Mouse (Mus musculus): ENCODE measurements around the gene Akap8l.

Akap8l gene

GRCm38 (mm10) chr17:32356766-32357760 lies 6.7 kb upstream of the Akap8l start:
- DNase-seq = no peak

GRCm38 (mm10) chr17:32356281-32356680 lies 5.9 kb upstream of the Akap8l start:
- DNase-seq = no peak

- DNase-seq = no peak
Observed at GRCm38 (mm10) chr17:32355031-32355430, 4.6 kb upstream of the Akap8l start.

GRCm38 (mm10) chr17:32354211-32354610 lies 3.8 kb upstream of the Akap8l start:
- DNase-seq = no peak

GRCm38 (mm10) chr17:32353696-32354095 lies 3.3 kb upstream of the Akap8l start:
- no peak for DNase-seq

- DNase-seq = no peak
Observed at GRCm38 (mm10) chr17:32351726-32352125, 1.3 kb upstream of the Akap8l start.

- no peak for DNase-seq
Observed at GRCm38 (mm10) chr17:32351269-32351668, 862 bp upstream of the Akap8l start.

- DNase-seq = peak in 1 of 2 experiments; percentile 34
Observed at GRCm38 (mm10) chr17:32349851-32350381, 491 bp downstream of the Akap8l start.

- DNase-seq = no peak
Observed at GRCm38 (mm10) chr17:32349037-32349732, 1.2 kb downstream of the Akap8l start.

- no peak for DNase-seq
Observed at GRCm38 (mm10) chr17:32348406-32348805, 2.0 kb downstream of the Akap8l start.

GRCm38 (mm10) chr17:32341102-32341501 lies 9.3 kb downstream of the Akap8l start:
- DNase-seq = no peak

- DNase-seq = no peak
Observed at GRCm38 (mm10) chr17:32340110-32340509, 10.3 kb downstream of the Akap8l start.

- no peak for DNase-seq
Observed at GRCm38 (mm10) chr17:32335869-32336268, 14.5 kb downstream of the Akap8l start.

GRCm38 (mm10) chr17:32334921-32335320 lies 15.5 kb downstream of the Akap8l start:
- no peak for DNase-seq

GRCm38 (mm10) chr17:32333675-32334303 lies 16.6 kb downstream of the Akap8l start:
- DNase-seq = no peak

- no peak for DNase-seq
Observed at GRCm38 (mm10) chr17:32327501-32327900, 22.9 kb downstream of the Akap8l start.

GRCm38 (mm10) chr17:32322809-32323208 lies 27.6 kb downstream of the Akap8l start:
- no peak for DNase-seq

GRCm38 (mm10) chr17:32321836-32322235 lies 28.6 kb downstream of the Akap8l start:
- DNase-seq = no peak

GRCm38 (mm10) chr17:32321390-32321734 lies 29.0 kb downstream of the Akap8l start:
- DNase-seq = no peak

GRCm38 (mm10) chr17:32320597-32321389 lies 29.6 kb downstream of the Akap8l start, which contains the start of gene Akap8:
Gene Akap8 (minus strand): TSS chr17:32321238.
- peak; percentile 98 to 99 for DNase-seq

GRCm38 (mm10) chr17:32319950-32320349 lies 30.5 kb downstream of the Akap8l start:
- no peak for DNase-seq

- DNase-seq = no peak
Observed at GRCm38 (mm10) chr17:32317708-32318107, 32.7 kb downstream of the Akap8l start.

Data from thymus, adult 18-20 months (tissue).